Mouse (Mus musculus) R1 (cell line): ENCODE data around the gene 2310033P09Rik.

ENCODE experiments used
- DNase-seq: peaks from one replicate; pipeline ENCODE4 v3.0.0-alpha.2; 2018; ENCODE audit warnings: low read depth, low spot score

2310033P09Rik gene

GRCm38 (mm10) chr11:59230144-59230760 lies 22.1 kb downstream of the 2310033P09Rik start:
- DNase-seq = peak; percentile 81

- peak; percentile 23 for DNase-seq
Measured at GRCm38 (mm10) chr11:59232797-59233196, 24.7 kb downstream of the 2310033P09Rik start.

- peak; percentile 33 for DNase-seq
Measured at GRCm38 (mm10) chr11:59238525-59239427, 30.7 kb downstream of the 2310033P09Rik start.

- DNase-seq = no peak
Measured at GRCm38 (mm10) chr11:59239428-59239785, 31.3 kb downstream of the 2310033P09Rik start.

- DNase-seq = no peak
Measured at GRCm38 (mm10) chr11:59239796-59240195, 31.7 kb downstream of the 2310033P09Rik start.

GRCm38 (mm10) chr11:59241841-59242240 lies 33.7 kb downstream of the 2310033P09Rik start:
- DNase-seq = no peak

- peak; percentile 39 for DNase-seq
Measured at GRCm38 (mm10) chr11:59243856-59244255, 35.7 kb downstream of the 2310033P09Rik start.

GRCm38 (mm10) chr11:59248101-59248500 lies 40.0 kb downstream of the 2310033P09Rik start:
- DNase-seq = no peak

GRCm38 (mm10) chr11:59259647-59260046 lies 51.5 kb downstream of the 2310033P09Rik start:
- no peak for DNase-seq
